Mouse (Mus musculus) layer of hippocampus, adult 2 months (tissue): ENCODE results near the gene Emc1. TPM values are rescaled to one million over a fixed set of nuclear protein-coding genes. Genes with fewer than 3 reads are reported as not detected.
A peak's percentile ranks its signal among the peaks of the same experiment; 100 is the strongest.

ENCODE experiments used
- DNase-seq, 2 experiments: peaks; one replicate each; pipeline ENCODE4 v3.0.0; 2022; ENCODE audit warnings: low spot score in 2 of 2
- H3K27ac ChIP-seq: fragments of 200-600 bp; 2 replicates; pipeline ENCODE4 v1.8.1; 2022
- H3K4me3 ChIP-seq: fragments of 200-600 bp; 2 replicates; pipeline ENCODE4 v1.8.1; 2022; ENCODE audit warnings: mild to moderate bottlenecking
- CTCF ChIP-seq: fragments of 200-600 bp; conservative IDR thresholded peaks from 2 replicates; pipeline ENCODE4 v1.8.1; 2022; ENCODE audit warnings: antibody characterized with exemption, mild to moderate bottlenecking, moderate library complexity
- long read RNA-seq, 2 experiments: library from polyadenylated mRNA; stranded (forward); transcript quantifications; one replicate each; pipeline ENCODE4 v2.0.0; 2021; ENCODE audit warnings: borderline mapping rate in 2 of 2
- total RNA-seq, 2 experiments: library from RNA; stranded (reverse); gene quantifications; 2 replicates each; pipeline ENCODE4 v1.2.3; 2021

Gene Emc1
- total RNA-seq = 10 to 100 TPM; 90.8 to 96.6 TPM
- long read RNA-seq, experiment 1, full-length matches to known transcripts = 98 of 113 reads
- long read RNA-seq, experiment 1, partial matches to known transcripts = 12 of 113 reads
- long read RNA-seq, experiment 1, other reads (novel, unspliced or antisense) = 3 of 113 reads
- long read RNA-seq, experiment 2, full-length matches to known transcripts = 147 of 179 reads
- long read RNA-seq, experiment 2, partial matches to known transcripts = 27 of 179 reads
- long read RNA-seq, experiment 2, other reads (novel, unspliced or antisense) = 5 of 179 reads

GRCm38 (mm10) chr4:139351931-139352711, at the start of gene Emc1, which contains the start of the genes Mrto4 and Ubr4:
Gene Emc1, plus strand, starts transcription at chr4:139352587.
Gene Mrto4, minus strand, starts transcription at chr4:139352576.
Gene Ubr4, plus strand, starts transcription at chr4:139352609.
- peak within 1 kb of the TSS; percentile 81 for H3K4me3 ChIP-seq
- TF ChIP-seq CTCF = no peak
- peak; percentile 78 to 82 for DNase-seq
- H3K27ac ChIP-seq = peak within 1 kb of the TSS; percentile 99

DNA sequence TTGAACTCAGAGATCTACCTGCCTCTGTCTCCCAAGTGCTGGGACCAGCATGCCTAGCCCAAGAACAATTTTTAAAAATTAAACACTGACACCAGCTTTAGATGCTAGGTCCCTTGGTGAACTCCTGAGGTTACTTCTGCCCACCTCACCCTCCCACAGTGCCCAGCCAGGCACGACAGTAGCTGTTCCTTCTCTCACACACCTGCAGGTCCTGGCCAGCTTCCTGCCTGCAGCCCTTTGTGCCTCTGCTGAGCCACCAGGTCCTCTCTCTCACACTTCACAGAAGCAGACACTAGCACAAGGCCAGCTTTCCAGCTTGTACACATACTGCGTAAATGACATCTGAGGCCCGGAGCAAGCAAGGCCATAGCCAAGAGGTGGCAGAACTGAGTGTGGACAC, 46.9 kb upstream of the Emc1 start:
- Histone ChIP-seq H3K4me3 (no peak overlapping the region), H3K27ac (no peak overlapping the region)
- no peak for TF ChIP-seq CTCF
- no peak for DNase-seq

DNA sequence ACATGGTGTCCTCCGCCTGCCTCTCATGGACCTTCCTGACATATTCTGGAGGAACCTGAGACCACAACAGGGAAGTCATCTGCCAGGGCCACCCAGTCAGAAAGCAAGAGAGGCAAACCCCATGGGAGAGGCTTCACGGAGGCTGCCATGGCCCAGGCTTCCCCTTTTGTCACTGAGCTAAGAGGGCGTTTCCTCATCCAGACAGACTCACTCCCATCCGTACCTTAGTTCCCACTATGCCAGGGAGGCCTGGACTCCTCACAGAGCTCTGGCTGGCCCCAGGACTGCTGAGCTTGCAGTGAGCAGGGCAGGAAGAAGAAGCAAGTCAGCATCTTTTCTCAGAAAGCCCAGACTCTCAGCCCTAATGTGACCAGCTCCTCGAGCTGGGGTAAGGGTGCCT, 44.5 kb upstream of the Emc1 start:
- no peak for TF ChIP-seq CTCF
- no peak for DNase-seq
- no peak overlapping the region for H3K27ac ChIP-seq
- H3K4me3 ChIP-seq = no peak overlapping the region

- H3K27ac ChIP-seq = peak overlapping the region; percentile 92; the same call in 1 of the 2 replicates
- DNase-seq = no peak
- peak; percentile 61 for TF ChIP-seq CTCF
- peak overlapping the region; percentile 93 for H3K4me3 ChIP-seq
Observed at GRCm38 (mm10) chr4:139309651-139310050, 42.7 kb upstream of the Emc1 start.

- peak; percentile 8; the same call in 1 of the 2 replicates for TF ChIP-seq CTCF
- peak within 1 kb of the TSS; percentile 93 for H3K4me3 ChIP-seq
Observed at GRCm38 (mm10) chr4:139310171-139310898, 42.1 kb upstream of the Emc1 start, which contains the start of the genes Pqlc2 and Akr7a5. Gene Pqlc2, minus strand, starts transcription at chr4:139310708. Gene Akr7a5, plus strand, starts transcription at chr4:139310744.

GRCm38 (mm10) chr4:139310899-139311701, 41.3 kb upstream of the Emc1 start:
- Histone ChIP-seq H3K4me3 (peak overlapping the region; percentile 93), H3K27ac (peak overlapping the region; percentile 92)
- TF ChIP-seq CTCF = no peak
- DNase-seq = no peak

More at GRCm38 (mm10) chr4:139310171-139310898, 42.1 kb upstream of the Emc1 start, which contains the start of the genes Pqlc2 and Akr7a5:
- peak; percentile 96 to 99 for DNase-seq
- peak within 1 kb of the TSS; percentile 92 for H3K27ac ChIP-seq

DNA sequence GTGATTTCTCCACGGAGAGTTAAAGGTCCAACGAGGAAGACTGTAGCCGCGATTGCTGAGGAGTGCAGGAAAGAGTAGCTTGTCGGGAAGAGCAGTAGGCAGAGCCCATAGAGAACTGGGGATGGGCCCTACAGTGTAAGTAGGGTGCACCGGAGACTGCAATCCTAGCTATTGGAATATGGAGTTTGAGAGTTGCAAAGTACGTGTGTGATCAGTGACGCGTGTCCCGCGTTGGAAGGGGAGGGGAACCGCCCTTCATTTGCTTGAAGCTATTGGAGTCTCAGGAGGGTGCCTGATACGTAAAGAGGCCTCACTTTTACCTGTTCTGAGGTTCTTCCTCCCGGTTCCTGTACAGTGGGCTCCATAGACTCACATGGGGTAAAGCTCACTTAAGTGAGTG, 40.7 kb upstream of the Emc1 start:
- no peak for TF ChIP-seq CTCF
- DNase-seq = no peak
- Histone ChIP-seq H3K27ac (no peak overlapping the region), H3K4me3 (peak overlapping the region; percentile 93)

DNA sequence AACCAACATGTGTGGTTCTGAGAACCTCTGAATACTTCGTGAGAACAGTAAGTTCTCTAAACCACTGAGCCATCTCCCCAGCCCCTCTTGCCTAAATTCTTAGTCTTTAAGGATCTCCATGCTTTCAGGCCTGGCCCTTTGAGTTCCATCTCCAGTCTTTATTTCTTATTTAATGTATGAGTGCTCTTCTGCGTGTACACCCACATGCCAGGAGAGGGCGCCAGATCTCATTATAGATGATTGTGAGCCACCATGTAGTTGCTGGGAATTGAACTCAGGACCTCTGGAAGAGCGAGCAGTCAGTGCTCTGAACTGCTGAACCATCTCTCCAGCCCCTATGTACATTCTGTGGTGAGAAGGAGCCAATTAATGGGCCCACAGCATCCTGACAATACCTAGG, 39.8 kb upstream of the Emc1 start:
- peak; percentile 76 for TF ChIP-seq CTCF
- H3K27ac ChIP-seq = no peak overlapping the region
- no peak for DNase-seq
- H3K4me3 ChIP-seq = no peak overlapping the region

GRCm38 (mm10) chr4:139318449-139318848, 33.9 kb upstream of the Emc1 start:
- H3K27ac ChIP-seq = no peak overlapping the region
- TF ChIP-seq CTCF = no peak
- H3K4me3 ChIP-seq = no peak overlapping the region
- no peak for DNase-seq

DNA sequence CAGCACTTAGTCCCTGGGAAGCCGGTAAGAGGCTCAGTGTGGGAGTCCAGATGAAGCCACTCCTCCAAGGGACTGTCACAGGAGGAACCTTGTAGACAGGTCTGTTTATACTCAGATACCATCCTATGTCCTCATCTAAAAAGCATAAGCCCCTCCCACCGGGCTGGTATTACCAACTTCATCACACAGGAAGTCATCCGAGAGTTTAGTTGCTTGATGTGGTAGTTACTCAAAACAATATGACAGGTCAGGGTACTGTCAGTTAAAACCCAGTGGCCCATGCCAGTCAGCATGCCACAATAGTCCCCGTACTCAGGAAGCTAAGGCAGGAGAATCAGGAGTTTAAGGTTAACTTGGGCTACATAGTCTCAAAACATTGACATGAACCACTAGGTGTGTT, 32.6 kb upstream of the Emc1 start:
- H3K27ac ChIP-seq = no peak overlapping the region
- no peak for TF ChIP-seq CTCF
- DNase-seq = no peak
- H3K4me3 ChIP-seq = no peak overlapping the region

- no peak overlapping the region for H3K27ac ChIP-seq
- peak; percentile 24 to 38 for DNase-seq
- peak; percentile 72 for TF ChIP-seq CTCF
- no peak overlapping the region for H3K4me3 ChIP-seq
Observed at GRCm38 (mm10) chr4:139330605-139331004, 21.8 kb upstream of the Emc1 start.
